Mouse (Mus musculus) c-Kit-negative CD71-positive TER-119-positive erythroid progenitor cells, embryonic 14.5 days (primary cell): ENCODE measurements around the gene Gm49450.

Source experiments
- DNase-seq: peaks from one replicate; pipeline ENCODE4 v3.0.0-alpha.2; 2013; ENCODE audit warnings: low read depth, low spot score

Gm49450 gene

DNA sequence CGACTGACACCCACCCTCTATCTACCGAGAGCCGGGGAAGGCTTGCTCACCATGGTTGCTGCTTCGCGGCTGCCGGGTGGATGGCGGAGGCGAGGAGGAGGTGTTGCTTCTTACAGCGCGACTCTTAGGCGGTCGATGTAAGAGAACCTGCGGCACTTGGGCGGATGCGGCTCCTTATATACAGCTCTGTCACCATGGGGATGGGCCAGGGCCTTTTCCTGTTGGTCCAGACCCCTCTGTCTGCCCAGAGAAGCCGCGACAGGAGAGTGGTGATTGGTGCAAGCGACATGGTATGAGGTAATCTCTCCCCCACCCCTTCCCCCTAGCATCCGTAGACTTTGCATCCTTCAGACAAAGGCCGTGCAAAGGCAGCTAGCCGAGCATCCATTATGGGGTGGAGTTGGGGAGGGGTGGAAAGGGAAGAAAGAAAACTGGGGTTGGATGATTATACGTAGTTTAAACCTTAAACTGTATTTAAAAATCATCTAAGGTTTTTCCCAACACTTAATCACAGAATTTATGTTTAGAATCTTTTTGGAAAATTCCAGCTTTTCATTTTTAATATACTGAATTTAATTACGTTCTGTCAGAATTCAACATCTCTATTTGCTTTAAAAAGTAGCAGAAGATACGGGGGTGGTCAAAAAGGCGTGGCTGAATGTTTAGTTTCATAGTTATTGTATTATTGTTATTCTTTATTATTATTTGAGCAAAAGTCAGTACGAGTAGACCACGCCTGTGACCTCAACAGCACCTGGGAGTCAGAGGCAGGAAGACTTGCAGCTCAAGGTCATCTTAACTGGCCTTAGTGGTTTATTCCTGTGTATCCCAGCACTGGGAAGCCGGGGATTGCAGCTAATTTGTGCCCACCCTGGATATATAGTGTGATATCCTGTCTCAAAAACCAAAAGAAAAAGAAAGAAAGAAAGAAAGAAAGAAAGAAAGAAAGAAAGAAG is at the start of gene Gm49450, which contains the start of gene Tuba1a:
Gene Gm49450, minus strand, starts transcription at position 151 of the 956 bp plus-strand sequence.
Gene Tuba1a, minus strand, starts transcription at position 303 of the 956 bp plus-strand sequence.
- no peak for DNase-seq

DNA sequence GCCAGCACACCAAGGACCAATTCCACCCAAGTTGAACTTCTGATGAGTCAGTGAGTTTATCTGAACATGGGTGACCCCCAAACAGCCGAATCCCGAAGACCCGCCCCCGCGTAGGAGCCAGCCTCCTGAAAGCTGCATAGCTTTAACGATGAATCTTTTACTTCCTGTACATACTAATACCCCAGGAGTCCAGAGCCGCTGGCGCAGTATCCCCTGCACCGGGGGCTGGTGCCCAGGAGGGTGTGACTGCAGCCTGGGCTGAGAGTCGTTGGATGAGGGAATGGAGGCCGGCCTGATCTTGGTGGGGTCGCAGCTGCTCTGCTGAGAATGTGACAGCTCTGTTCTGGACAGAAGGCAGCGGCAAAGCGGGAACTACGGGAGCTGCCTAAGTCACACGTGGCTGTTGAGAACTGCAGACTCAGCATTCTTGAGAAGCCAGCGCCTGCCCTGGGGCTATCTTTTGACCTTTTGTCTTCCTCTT is 48.1 kb upstream of the Gm49450 start:
- no peak for DNase-seq

DNA sequence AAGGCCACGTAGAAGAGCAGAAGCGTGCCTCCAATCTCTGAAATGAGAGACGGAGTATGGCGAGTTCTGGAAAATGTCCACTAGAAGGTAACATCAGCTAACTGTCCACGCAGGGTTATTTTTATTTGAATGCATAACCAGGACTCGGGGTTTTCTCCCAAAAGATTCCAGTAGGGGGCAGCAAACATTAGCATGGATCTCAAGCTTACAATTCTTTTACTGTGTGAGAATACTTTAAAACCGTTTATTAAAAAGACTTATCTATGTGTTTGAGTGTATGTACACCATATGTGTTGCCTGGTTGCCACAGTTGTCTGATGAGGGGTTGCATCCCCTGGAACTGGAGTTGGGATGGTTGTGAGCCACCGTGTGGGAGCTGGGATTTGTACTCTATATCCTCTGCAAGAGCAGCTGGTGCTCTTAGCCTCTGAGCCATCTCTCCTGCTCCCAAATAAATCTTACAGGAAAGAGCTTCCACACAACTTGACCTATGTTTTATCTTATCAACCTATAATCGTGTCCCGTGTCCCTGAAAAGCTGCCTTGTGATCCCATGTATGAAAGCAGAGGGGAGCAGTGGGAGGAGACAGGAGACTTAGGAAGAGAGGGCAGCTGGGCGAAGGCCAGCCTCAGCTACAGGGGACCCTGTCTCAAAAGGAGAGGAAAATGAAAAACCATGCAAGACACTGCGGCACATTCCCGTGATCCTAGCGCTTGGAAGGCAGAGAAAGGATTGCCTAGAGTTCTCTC is 47.4 kb upstream of the Gm49450 start:
- DNase-seq, result peak; percentile 44

DNA sequence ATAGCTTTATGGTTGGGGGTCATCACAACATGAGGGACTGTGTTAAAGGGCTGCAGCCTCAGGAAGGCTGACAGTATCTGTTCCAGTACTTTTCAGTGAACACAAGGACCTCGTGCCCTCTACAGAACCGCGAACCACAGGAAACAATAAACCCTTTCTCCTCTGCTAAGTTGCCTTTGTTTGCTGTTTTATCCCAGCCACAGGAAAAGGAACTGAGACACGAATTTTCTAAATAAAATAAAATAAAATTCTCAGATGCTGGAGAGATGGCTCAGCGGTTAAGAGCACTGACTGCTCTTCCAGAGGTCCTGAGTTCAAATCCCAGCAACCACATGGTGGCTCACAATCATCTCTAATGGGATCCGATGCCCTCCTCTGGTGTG is 45.4 kb upstream of the Gm49450 start:
- no peak for DNase-seq

DNA sequence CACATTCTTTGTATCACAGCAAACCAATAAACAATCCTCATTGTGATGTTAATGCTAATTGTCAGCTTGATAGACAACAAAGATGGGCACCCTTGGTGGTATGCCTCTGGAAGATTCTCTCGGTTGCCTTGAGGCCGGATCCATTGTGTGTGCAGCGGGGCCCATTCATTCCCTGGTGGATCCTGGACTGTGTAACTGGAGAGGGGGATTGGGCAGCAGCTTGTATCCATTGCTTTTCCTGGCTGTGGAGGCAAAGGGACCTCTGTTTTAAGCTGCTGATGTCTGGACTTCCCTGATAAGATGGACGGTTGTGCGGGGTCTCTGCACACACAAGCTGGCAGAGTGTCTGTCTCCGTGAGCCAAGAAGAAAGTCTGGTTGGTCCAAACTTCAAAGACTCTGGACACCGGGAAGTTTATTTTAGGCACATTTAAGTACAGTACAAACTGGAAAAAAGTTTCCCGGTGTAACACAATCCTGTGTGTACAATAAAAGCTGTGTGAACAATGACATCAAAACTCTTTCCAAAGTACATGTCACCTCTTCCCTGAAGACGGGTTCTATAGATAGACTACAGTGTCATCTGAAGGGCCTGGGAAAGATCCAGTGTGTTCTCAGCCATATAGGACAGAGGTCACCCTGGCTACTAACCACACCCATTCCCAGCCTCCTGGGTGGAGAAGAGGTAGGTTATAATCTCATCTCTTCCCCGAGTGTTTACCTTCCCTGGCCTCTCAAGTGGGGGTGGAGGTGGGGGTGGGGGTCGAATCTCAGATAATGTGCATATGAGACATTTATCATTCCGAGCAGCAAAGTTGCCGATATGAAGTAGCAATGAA is 44.8 kb upstream of the Gm49450 start:
- DNase-seq, result no peak

DNA sequence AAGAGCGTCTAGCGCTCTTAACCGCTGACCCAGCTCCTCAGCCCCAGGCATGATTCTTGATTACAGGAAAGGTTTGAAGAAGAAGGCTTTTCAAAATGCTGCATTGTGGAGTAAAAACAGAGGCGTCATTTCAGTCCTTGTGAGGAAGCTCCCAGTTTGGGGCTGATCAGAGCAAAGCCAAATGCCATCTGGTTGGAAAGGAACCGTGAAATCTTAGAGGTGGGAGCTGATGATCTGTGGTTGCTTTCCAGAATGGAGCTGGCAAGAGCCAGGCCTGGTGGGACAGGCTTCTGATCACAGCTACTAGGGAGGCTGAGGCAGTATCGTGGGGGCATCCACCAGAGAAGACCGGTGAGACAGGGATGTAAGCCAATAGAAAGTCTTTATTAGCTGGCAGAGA is 43.5 kb upstream of the Gm49450 start:
- DNase-seq, result no peak

DNA sequence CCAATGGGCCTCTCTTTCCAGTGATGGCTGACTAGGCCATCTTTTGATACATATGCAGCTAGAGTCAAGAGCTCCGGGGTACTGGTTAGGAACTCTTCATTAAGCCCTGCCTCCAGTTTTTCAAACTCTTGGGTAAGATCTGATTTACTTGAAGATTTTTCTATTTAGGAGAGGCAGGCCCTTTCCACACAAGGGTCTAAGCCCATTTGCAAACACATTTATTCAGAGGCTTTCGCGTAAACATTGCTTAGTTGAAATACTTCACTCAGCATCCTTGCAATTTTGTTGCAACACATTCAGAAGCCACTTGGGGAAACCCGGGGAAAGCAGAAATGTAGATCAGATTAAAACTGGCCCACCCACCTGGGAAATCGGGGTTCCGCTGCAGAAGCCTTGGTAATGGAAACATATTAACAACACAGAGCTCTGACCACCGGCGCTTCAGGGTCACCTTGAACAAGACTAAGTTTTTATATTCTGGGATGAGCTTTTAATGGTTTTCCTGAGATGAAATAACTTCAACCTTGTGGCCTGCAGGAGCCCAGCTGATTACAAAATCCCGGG is 41.7 kb upstream of the Gm49450 start:
- DNase-seq, result no peak

DNA sequence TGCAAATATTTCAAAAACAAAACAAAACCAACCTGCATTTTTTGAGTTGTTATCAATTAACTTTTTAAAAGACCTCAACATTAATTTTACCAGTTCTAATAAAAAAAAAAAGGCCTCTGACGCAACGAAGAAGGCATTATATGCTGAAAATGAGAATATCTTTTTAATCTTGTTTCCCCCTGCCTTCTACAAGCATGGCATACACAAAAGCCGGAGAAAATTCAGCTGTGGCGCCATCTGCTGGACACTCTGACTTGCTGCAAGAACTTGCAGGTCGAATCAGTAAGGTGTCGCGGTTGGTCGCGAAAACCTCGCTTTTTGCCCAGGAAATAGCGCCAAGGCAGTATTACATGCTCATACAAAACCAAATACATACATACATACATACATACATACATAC is 40.5 kb upstream of the Gm49450 start:
- DNase-seq, result peak; percentile 87

DNA sequence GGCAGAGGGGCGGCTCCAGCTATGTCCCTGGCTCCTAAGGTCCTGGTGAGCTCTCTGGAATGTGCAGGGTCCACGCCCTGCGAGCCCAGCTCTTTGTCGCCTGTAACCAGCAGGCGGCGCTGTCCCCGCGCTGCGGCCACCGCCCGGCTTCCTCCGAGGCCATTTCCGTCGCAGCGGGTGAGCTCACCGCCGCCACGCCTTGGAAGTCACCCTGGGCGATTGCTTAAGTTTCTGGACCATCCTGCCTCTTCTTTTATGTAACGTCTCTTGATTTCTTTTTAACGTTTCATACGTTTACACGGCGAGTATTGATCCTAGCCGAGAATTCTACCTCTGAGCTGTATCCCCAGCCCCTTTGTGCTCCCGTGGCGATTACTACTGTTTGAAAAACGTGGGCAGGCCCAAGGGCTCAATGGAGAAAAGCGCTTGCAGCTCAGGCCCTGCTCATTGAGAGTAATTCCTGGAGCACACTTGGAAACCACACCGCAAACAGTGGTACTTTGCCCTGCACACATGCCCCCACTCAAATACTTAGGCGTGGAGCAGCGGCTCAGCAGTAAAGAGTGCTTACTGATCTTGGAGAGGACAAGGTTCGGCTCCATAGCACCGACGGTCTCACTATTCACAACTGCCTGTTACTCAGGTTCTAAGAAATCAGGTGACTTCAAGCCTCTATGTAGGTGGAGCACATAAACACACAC is 39.9 kb upstream of the Gm49450 start:
- peak; percentile 85 for DNase-seq

DNA sequence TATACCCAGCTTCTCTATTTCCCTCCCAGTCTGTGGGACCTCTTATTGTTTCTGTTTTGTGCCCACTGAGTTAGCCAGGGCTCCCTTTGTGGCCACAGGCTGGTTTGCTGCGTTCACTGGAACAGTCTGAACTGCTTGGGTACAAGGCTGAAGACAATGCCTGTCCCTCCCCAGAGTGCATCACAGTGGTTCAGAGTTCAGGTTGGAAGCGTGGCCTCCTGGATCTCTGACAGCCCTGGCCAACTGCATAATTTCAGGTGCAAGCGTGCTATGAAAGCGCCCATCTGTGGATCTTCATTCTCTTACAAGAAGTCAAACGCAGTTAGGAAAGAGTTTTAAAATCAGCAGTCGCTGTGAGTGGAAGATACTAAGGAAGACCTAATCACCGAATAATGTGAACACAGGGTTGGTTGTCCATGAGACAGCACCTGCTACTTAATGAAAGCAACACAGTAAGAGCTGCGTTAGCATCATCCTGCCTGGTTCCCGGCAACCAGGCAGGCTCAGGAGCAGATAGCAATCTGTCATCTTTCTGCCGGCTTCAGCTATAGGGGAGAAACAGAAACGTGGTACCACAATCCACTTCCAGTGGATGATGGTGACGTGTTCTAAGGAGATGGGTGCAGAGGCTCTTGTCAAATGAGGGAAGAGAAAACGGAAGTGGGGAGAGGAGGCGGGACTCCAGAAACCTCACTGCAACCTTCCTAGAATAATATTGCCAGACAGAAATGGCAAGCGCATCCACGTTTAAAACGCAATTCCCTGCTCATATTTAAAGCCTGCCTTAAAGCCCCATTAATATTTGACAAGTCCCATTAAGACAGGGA is 38.9 kb upstream of the Gm49450 start:
- no peak for DNase-seq

DNA sequence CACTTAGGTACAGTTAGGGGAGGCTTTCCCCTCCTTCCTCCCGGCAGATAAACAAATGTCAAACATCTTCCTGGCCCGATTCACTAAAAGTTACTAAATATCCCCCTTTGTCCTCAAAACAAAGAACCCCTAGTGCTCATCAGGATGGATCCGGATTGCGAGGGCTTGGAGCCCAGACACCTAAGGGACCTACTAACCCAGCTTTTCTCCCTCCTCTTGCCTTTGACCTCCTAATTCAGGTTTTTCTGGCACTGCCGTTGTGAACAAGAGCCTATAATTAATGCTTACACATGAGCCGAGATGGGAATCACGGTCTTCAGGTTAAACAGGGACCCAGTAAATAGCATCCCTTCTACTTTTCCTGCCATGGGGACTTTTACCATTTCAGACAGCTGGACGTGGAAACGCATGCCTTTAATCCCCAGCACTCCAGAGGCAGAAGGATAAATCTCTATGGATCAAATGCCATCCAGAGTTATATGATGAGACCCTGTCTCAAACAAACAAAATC is 38.2 kb upstream of the Gm49450 start:
- DNase-seq, result no peak

DNA sequence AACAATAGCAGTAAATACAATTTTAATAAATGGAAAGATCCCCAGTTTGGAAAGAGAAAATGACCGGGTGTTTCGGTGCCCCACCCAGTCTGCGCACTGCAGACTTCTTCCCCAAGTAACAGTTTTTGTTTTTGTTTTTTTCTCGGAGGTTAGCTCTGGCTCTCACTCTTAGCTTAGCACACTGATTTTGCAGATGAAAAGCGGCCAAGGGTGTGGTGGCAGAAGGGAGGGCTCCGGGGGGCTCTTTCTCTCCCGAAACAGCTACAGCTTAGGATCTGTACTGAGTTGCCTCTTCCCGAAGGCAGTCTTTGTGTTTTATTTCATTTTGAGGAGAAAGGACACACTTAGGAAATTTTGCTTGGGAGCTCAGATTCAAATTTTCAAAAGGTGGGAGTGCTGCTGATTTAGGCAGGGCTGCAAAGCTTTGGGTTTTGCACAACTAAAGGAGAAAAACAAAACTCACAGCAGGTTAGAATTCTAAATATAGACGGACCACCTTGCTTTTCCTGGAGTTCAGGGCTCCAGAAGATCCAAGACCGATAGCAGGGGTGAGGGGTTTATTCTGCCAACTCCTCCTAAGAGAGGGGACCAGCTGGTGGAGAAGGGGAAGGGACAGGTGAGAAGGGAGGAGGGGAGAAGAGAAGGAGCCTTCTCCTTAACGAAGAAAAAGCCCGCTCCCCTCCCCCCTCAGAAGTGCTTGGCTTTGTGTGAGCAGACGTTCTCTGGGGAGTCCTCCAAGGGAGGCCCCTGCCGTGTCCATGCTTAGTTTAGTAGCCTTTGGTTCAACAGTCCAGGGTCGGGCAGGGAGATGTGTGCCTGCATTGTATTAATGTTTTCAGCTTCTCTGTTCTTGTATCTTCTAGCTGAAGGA is 37.6 kb upstream of the Gm49450 start:
- DNase-seq, result no peak

DNA sequence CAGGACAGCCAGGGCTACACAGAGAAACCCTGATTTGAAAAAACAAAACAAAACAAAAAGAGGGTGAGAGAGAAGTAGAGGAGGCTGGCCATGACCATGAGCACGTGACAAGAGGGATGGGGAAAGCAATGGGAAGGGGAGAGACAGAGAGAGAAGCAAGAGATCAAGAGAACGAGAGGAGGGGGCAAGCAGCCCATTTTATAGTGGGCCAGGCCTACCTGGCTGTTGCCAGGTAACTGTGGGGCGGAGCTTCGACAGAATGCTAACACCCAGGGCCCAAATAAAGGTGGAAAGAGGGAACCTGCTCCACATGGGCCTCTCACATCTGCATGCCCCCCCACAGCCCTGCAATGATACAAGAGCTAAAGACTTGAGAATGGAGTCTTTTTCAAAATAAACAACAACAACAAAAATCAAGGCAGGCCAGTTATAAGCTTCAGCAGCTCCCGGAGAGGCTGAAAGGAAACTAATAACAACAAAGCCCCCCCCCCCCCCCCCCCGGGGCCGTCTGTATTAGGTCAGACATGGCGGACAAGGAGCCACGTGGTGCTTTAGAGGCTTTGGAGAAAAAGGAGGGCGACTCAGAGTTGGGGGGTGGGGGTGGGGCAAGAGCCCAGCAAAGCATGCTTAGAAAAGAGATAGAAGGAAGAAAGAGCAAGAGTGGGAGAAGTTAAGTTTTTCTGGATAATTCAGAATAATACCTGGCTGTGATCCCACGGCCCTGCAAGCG is 36.5 kb upstream of the Gm49450 start:
- no peak for DNase-seq

DNA sequence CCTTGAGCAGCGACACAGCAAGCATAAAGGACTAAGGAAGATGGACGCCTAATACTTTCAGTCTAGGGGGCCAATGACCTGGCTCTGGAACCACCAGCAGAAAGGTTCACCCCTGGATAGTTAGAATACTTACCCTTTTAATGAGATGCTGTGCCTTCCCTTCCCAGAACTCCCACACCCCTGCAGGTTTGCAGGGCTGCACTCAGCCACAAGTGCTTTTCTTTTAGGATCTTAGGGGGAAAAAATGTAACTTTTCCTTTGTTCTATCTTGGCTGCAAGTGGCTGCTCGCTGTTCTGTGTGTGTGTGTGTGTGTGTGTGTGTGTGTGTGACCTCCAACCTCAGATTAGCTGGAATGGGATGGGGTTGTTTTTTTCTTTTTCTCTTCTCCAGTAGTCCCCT is 35.4 kb upstream of the Gm49450 start:
- DNase-seq, result no peak

DNA sequence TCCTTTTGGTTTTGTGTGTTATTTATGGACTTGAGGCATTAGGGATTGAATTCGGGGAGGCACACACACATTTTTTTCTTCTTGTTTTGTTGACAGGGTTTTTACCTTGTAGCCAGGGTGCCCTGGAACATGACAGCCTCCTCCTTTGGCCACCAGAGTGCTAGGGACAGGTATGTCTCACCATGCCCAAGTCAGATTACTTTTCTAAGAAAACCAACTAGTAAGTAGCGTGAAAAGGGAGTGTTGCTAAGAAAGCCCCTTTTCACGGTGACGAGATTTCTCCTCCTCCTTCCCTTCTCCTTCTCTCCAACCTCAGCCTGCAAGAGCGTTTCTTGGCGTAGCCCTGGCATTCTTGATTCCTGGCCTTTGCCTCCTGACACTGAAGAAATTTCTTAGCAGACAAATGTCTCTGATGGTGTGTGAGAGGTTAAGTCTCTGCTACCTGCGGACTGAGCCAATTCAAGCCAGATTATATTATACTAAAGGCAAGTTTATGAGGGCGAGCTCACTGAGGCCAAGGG is 34.4 kb upstream of the Gm49450 start:
- no peak for DNase-seq

DNA sequence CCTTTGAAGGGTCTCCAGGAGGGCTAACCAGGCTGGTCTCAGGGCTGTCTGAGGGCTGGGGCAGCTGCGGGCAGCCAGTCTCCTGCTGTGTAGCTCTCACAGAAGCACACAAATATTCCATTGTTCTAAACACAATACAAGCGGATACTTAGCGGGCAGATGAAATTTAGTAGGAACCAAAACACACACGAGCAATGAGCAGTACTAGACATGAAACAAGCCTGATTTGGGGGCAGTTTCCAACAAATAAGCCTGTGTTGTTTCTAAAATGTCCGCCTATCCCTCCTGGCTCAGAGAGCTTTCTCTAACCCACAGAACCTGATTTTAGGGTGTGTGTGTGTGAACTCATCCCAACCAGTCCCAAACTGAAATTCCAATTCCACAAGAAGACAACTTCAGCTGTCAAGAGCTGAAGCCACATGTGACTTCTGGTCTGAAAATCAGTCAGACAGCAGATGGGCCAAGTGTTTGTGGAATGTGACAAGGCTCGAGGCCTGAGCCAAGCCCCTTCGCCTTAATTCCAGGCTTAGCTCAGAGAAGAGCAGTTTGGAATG is 33.8 kb upstream of the Gm49450 start:
- DNase-seq, result no peak

DNA sequence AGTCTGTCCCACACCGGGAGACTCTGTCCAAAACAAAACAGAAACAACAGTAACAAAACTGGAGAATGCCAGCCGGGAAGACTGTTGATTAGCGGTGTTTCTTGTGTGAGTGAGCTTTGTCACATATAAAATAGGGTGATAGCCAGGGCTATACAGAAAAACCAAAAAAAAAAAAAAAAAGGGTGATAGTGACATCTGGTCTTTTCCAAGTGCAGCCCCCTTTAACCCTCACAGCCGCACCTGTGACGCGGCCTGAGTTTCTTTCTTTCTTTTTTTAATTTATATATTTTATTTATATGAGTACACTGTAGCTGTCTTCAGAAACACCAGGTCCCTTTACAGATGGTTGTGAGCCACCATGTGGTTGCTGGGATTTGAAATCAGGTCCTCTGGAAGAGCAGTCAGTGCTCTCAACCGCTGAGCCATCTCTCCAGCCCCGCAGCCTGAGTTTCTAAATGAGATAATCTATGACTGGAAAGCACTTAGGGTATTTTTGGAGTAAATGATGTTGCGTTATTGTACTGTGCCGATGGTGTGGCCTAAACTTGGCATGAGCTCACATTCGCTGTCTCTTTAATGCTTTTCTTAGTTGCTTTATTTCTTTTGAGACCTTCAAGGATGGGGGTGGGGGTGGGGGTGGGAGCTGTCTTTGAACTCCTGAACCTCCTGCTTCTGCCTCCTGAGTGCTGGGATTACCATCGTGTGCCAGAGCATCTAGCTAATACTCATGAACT is 32.8 kb upstream of the Gm49450 start:
- no peak for DNase-seq
